Mouse (Mus musculus): ENCODE results near the gene Plekhj1.
"Not testable (repeated sequence)": the region's sequence is repeated elsewhere in the genome, so short reads cannot be mapped to it uniquely, and the experiment has no call there.

Gene Plekhj1

DNA sequence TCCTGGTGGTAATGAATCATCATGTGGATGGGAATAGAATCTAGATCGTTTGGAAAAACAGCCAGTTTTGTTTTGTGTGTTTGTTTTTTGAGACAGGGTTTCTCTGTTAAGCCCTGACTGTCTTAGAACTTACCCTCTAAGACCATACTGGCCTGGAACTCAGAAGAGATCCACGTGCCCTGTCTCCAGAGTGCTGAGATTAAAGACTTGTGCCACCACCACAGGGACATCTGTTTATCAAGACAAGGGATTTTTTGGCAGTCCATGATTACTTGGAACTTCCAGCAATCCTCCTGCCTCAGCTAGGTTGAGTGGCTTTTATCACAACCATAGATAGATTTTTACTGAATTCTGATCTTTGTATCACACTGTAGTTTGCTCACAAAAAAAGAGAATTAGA, 26.4 kb upstream of the Plekhj1 start:
- DNase-seq, result no peak

DNA sequence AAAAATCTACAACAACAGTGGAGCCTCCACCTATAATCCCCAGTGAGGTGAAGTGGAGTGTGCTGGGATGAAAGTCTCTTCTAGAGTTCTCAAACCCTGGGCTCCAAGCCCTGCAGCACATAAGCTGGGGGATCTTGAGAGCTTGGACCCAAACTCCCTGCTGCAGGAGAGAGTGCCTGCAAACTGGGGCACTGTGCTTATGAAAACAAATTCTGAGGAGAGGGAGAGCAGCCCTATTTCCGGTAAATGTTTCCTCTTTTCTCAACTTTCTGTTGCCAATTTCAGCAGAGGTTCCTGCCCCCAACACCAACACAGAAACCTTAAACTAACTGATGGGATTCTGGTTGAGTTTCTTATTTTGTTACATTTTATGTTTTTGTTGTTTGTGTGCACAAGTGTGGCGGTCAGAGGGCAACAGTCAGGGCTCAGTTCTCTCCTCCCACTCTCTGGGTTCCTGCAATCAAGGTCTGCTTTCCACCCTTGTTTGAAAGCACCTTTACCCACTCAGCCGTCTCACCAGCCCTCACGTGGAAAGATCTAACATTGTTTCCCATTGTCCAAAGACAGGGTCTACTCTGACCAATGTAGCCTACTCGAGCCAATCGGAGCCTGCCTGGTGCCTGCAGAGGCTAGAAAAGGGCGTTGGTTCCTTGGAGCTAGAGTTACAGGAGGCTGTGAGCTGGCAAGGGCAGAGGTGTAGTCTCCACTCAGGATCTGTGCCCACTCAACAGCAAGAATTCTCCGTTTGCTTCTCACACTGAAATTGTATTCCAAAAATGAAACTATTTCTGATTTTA, 25.6 kb upstream of the Plekhj1 start:
- no peak for DNase-seq

- DNase-seq, result no peak
Observed at GRCm38 (mm10) chr10:80823316-80823715, 24.9 kb upstream of the Plekhj1 start.

GRCm38 (mm10) chr10:80822528-80822927, 24.1 kb upstream of the Plekhj1 start:
- no peak for DNase-seq

DNA sequence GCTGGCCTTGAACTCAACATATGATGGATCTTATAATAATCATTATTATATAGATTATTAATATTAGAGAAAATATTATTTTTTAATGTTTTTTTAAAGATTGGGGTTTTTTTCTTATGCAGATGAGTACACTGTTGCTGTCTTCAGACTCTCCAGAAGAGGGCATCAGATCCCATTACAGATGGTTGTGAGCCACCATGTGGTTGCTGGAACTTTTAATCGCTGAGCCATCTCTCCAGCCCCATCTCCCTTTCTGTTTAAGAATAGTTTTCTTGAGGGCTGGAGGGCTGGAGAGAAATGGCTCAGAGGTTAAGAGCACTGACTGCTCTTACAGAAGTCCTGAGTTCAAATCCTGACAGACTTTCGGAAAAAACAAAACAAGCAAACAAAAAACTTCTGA, 23.6 kb upstream of the Plekhj1 start:
- no peak for DNase-seq

DNA sequence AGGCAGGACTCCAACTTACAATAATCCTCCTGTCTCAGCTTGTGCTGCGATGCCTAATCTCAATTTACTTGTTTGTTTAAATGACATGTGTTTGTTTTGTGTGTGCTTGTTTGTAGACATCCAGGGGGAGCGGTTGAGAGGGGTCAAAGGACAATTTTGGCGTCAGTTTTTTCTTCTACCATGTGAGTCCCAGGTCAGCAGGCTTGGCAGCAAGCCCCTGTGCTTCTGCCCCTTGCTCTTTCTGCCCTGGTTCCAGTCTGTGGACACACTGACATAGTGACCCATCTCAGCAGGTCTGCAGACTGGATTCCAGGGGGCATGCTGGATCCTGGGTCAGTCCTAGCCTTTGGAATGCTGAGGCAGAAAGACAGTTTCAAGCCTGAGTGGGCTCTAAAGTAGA, 21.0 kb upstream of the Plekhj1 start:
- DNase-seq, result no peak

DNA sequence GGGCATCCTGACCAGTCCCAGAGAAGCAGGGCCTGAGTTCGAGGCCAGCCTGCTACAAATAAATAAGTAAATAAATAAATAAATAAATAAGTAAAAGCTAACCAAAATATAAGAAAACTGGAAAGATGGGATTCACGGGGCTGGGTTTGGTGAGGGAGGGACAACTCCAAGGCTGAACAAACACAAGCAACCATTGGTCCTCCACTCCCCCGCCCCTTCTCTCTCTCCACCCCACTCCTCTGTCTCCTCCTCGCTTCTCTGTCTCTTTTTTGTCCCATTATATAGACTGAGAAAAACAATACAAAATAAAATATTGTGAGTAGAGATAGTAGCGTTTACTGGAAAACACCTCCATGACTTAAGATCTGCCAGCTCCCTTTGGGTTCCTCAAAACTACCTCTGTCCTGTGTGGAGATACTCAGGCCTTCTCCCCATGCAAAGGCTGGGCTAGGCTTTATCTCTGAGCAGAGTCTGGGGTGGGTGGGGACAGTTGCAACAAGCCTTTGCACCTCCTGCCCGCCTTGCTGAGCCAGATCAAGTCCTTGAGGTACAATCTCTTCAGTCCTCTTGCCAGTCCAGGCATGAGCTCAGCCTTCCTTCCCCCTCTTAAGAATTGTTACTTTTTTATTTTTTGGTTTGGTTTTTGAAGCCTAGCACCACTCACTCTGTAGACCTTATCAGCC, 20.3 kb upstream of the Plekhj1 start:
- DNase-seq, result no peak

- not testable (repeated sequence) for DNase-seq
Observed at GRCm38 (mm10) chr10:80817955-80818354, 19.5 kb upstream of the Plekhj1 start.

- no peak for DNase-seq
Observed at GRCm38 (mm10) chr10:80817164-80817563, 18.7 kb upstream of the Plekhj1 start.

DNA sequence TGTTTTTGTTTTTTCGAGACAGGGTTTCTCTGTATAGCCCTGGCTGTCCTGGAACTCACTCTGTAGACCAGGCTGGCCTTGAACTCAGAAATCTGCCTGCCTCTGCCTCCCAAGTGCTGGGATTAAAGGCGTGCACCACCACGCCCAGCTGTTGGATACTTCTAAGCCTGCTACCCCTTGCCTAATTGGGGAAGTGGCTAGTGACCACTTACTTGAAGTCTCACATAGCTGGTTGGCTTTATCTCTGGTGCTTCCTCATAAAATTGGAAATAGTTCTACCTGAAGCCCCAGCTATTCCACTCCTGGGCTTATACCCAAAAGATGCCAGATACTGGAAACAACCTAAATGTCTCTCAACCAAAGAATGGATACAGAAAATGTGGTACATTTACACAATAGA, 17.9 kb upstream of the Plekhj1 start:
- DNase-seq, result not testable (repeated sequence)

- DNase-seq, result no peak
Observed at GRCm38 (mm10) chr10:80814800-80815199, 16.4 kb upstream of the Plekhj1 start.

- DNase-seq, result no peak
Observed at GRCm38 (mm10) chr10:80813366-80813765, 14.9 kb upstream of the Plekhj1 start, which contains the start of gene Jsrp1. Gene Jsrp1, minus strand, starts transcription at chr10:80813498.

DNA sequence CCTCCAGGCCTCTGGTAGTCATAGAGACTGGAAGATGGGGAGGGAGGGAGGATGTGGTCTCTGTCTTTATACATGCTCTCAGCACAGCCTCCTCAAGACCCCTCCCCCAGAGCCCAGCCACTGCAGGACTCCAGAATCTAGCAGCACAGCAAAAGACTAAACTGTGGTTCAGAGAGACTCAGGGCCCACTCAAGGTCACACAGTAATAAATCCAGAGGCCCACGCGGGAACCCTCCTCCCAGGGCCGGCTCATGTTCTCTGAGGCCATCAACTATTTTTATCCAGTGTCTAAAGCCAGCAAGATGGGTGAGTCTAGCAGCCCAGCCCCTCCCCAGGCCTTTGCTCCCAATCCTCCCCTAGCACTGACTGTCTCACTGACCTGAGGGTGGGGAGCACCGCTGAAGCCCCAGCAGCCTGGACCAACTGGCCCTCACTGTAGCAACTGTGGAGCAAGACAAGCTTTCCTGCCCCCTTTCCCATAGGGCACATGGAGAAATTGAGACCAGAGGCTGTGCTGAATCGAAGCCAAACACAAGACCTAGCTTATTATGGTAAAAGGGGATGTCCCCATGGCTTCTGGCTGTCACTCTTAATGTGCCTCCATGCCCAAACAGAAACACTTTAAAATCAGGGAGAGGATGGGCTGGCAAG, 14.1 kb upstream of the Plekhj1 start:
- no peak for DNase-seq

DNA sequence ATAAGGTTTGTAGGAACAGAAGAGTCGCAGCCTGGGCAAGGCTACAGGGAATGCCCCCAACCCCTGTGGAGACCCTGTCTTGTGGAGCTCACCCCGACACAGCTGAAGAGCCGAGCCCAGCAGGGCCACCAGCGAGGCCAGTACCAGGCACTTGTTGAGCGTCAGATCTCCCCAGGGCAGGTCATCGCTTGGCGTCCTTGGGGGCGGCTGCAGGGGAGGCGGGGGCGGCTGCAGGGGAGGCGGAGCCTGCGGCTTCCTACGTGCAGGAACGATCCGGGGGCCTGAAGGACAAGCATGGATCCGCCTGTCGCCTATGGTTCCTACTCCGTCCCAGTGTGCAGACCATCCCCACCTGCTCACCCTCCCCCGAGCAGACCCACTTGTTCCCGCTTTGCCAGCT, 11.7 kb upstream of the Plekhj1 start:
- no peak for DNase-seq

GRCm38 (mm10) chr10:80808985-80809632, 10.7 kb upstream of the Plekhj1 start:
- peak; percentile 41 for DNase-seq

DNA sequence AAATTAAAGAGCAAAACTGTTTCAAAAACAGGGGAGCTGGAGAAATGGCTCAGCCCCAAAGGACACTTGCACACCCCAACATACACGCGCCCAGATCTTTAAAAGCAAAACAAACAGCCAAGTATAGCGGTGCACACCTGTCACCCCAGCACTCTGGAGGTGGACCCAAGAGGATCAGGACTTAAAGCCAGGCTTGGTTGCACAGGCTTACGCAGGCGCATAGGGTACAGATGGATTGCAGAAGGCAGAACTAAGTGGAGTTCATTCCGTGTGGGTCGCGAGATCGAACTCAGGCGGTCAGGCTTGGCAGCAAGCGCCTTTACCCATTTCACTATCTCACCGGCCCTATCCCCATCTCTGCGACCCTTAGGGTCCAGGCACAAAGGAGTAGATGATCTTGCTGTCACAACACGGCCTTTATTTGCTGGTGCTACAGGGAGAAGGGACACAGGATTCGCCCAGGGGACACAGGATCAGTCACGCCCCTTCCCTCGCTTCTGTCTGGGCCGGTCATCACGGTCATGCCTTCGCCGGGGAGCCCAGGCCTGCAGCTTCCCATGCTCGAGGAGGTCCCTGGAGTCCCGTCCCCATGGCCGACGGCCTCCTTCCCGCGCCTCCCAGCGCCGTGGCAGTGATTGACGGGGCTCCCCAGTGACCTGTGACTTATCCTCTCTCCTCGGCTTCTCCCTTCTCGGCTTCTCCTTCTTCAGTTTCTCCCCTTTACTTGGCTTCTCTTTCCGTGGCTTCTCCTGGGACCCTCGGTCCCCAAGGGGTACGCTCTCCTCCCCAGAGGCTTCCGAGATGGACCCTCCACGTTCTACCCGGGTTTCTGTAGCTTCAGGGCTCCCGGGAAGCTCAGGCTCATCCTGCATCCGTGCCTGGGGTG, 9.9 kb upstream of the Plekhj1 start:
- DNase-seq, result no peak

DNA sequence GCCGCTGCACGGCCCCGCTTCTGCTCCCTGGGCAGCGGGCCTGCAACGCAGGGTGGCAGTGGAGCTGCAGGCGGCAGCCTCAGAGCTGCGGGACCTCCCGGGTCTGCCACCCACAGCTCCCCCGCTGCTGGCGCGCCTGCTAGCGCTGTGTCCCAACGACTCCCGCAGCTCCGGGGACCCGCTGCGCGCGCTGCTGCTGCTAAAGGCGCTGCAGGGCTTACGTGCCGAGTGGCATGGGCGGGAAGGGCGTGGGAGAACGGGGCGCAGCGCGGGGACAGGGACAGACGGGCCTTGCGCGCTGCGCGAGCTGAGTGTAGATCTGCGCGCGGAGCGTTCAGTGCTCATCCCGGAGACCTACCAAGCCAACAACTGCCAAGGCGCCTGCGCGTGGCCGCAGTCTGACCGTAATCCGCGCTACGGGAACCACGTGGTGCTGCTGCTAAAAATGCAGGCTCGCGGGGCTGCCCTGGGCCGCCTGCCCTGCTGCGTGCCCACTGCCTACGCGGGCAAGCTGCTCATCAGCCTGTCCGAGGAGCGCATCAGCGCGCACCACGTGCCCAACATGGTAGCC, 8.7 kb upstream of the Plekhj1 start:
- DNase-seq, result peak; percentile 84

DNA sequence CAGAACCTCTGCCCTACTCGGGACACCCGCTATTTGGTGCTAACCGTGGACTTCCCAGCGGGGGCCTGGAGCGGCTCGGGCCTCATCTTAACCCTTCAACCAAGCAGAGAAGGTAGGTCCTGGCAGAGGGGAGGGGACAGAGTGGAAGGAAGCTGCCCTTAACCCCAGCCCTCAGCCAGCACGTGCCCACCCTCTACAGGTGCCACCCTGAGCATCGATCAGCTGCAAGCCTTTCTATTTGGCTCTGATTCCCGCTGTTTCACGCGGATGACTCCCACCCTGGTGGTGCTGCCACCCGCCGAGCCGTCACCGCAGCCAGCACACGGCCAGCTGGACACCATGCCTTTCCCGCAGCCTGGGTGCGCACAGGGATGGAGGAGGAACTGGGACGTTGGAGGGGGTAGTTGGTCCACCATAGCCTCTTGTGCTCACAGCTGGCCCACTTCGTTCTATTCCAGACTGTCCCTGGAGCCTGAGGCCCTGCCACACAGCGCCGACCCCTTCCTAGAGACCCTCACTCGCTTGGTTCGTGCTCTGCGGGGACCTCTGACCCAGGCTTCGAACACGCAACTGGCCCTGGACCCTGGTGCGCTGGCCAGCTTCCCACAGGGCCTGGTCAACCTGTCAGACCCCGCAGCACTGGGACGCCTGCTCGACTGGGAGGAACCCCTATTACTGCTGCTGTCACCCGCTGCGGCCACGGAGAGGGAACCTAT, 8.1 kb upstream of the Plekhj1 start:
- DNase-seq, result no peak

GRCm38 (mm10) chr10:80805925-80806324, 7.5 kb upstream of the Plekhj1 start:
- DNase-seq, result peak; percentile 87

DNA sequence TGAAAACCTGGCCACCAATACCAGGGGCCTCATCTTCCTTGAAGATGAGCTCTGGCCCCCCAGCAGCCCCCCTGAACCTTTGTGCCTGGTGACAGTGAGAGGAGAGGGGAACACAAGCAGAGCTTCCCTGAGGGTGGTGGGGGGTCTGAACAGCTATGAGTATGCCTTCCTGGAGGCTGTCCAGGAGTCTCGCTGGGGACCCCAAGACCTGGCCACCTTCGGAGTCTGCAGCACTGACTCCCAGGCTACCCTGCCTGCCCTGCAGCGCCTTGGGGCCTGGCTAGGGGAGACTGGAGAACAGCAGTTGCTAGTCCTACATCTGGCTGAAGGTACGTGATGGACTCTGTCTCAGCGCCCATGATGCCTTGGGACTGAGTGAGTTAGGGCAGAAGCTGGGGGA, 6.9 kb upstream of the Plekhj1 start:
- DNase-seq, result peak; percentile 7

DNA sequence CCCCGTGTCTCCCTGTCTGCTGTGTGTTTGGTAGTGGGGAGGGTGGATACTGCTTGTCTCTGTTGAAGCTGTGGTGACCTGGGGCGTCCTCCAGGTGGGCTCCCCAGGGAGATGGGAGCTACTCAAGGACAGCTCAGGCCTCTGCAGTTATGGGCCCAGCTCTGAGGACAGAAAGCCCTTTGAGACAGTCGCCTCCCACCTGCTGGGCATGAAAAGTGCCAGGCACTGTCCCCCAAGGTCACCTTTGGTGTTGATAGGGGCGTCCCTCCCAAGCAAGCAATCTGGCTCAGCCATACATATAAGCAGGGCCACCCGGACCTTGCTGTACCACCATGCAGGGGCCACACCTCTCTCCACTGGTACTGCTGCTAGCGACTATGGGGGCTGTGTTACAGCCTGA, 6.5 kb upstream of the Plekhj1 start, which contains the start of gene Amh:
Gene Amh (plus strand): TSS at position 328 of the 400 bp plus-strand sequence.
- peak; percentile 4 for DNase-seq

Data from right cerebral cortex, postnatal 14 days (tissue).